Mouse (Mus musculus): ENCODE results near the gene Mien1. TPM values are rescaled to one million over a fixed set of nuclear protein-coding genes. Genes with fewer than 3 reads are reported as not detected.
A peak's percentile ranks its signal among the peaks of the same experiment; 100 is the strongest.

Mien1 gene
- total RNA-seq, 2 experiments from 2014 or later: 84.3 to 89.3 TPM

GRCm38 (mm10) chr11:98457367-98458120 is 18.8 kb upstream of the Mien1 start:
- TF ChIP-seq CTCF (conservative IDR thresholded peaks at IDR 0.05): peak; percentile 83
- peak; percentile 48 to 85 for DNase-seq (ENCODE audit: low spot score in 2 of 2)
- Histone ChIP-seq H3K4me3 (peak overlapping the region; percentile 60), H3K27ac (peak overlapping the region; percentile 69)

- Histone ChIP-seq H3K27ac (no peak overlapping the region; the same call in 1 of the 2 replicates), H3K4me3 (peak overlapping the region; percentile 60)
- TF ChIP-seq CTCF (conservative IDR thresholded peaks at IDR 0.05): no peak
- DNase-seq (ENCODE audit: low spot score in 2 of 2): no peak
Measured at GRCm38 (mm10) chr11:98456945-98457344, 18.2 kb upstream of the Mien1 start.

GRCm38 (mm10) chr11:98456545-98456944 is 17.8 kb upstream of the Mien1 start:
- no peak overlapping the region for H3K4me3 ChIP-seq
- no peak overlapping the region for H3K27ac ChIP-seq
- no peak for TF ChIP-seq CTCF (conservative IDR thresholded peaks at IDR 0.05)
- no peak for DNase-seq (ENCODE audit: low spot score in 2 of 2)

GRCm38 (mm10) chr11:98455484-98455883 is 16.7 kb upstream of the Mien1 start:
- peak; percentile 46 for TF ChIP-seq CTCF (conservative IDR thresholded peaks at IDR 0.05)

GRCm38 (mm10) chr11:98449921-98450771 is 11.4 kb upstream of the Mien1 start:
- no peak for TF ChIP-seq CTCF (conservative IDR thresholded peaks at IDR 0.05)
- Histone ChIP-seq H3K27ac (no peak overlapping the region), H3K4me3 (no peak overlapping the region)
- no peak for DNase-seq (ENCODE audit: low spot score in 2 of 2)

More at GRCm38 (mm10) chr11:98455484-98455883, 16.7 kb upstream of the Mien1 start:
- no peak for DNase-seq (ENCODE audit: low spot score in 2 of 2)
- no peak overlapping the region for H3K4me3 ChIP-seq
- no peak overlapping the region for H3K27ac ChIP-seq

- Histone ChIP-seq H3K27ac (no peak overlapping the region), H3K4me3 (no peak overlapping the region)
- no peak for TF ChIP-seq CTCF (conservative IDR thresholded peaks at IDR 0.05)
- no peak for DNase-seq (ENCODE audit: low spot score in 2 of 2)
Measured at GRCm38 (mm10) chr11:98449419-98449818, 10.6 kb upstream of the Mien1 start.

- Histone ChIP-seq H3K4me3 (no peak overlapping the region; the same call in 1 of the 2 replicates), H3K27ac (peak overlapping the region; percentile 36; the same call in 1 of the 2 replicates)
- no peak for TF ChIP-seq CTCF (conservative IDR thresholded peaks at IDR 0.05)
- no peak for DNase-seq (ENCODE audit: low spot score in 2 of 2)
Measured at GRCm38 (mm10) chr11:98448191-98448790, 9.5 kb upstream of the Mien1 start.

- peak overlapping the region; percentile 5; the same call in 1 of the 2 replicates for H3K4me3 ChIP-seq
Measured at GRCm38 (mm10) chr11:98447475-98447834, 8.7 kb upstream of the Mien1 start.

GRCm38 (mm10) chr11:98446562-98447474 is 8.0 kb upstream of the Mien1 start:
- Histone ChIP-seq H3K4me3 (peak overlapping the region; percentile 30; the same call in 1 of the 2 replicates), H3K27ac (peak overlapping the region; percentile 55; the same call in 1 of the 2 replicates)
- DNase-seq (ENCODE audit: low spot score in 2 of 2): no peak
- no peak for TF ChIP-seq CTCF (conservative IDR thresholded peaks at IDR 0.05)

More at GRCm38 (mm10) chr11:98447475-98447834, 8.7 kb upstream of the Mien1 start:
- H3K27ac ChIP-seq: peak overlapping the region; percentile 36; the same call in 1 of the 2 replicates
- DNase-seq (ENCODE audit: low spot score in 2 of 2): no peak
- TF ChIP-seq CTCF (conservative IDR thresholded peaks at IDR 0.05): no peak

- DNase-seq (ENCODE audit: low spot score in 2 of 2): no peak
- peak within 1 kb of the TSS; percentile 55; the same call in 1 of the 2 replicates for H3K27ac ChIP-seq
- no peak for TF ChIP-seq CTCF (conservative IDR thresholded peaks at IDR 0.05)
- peak within 1 kb of the TSS; percentile 30; the same call in 1 of the 2 replicates for H3K4me3 ChIP-seq
Measured at GRCm38 (mm10) chr11:98446213-98446561, 7.4 kb upstream of the Mien1 start, which contains the start of gene Grb7. Gene Grb7, plus strand, starts transcription at chr11:98446394.

- TF ChIP-seq CTCF (conservative IDR thresholded peaks at IDR 0.05): no peak
- H3K4me3 ChIP-seq: no peak overlapping the region
- no peak for DNase-seq (ENCODE audit: low spot score in 2 of 2)
- no peak overlapping the region for H3K27ac ChIP-seq
Measured at GRCm38 (mm10) chr11:98445679-98446078, 6.9 kb upstream of the Mien1 start.

- no peak overlapping the region for H3K27ac ChIP-seq
- no peak for TF ChIP-seq CTCF (conservative IDR thresholded peaks at IDR 0.05)
- H3K4me3 ChIP-seq: no peak overlapping the region
- DNase-seq (ENCODE audit: low spot score in 2 of 2): no peak
Measured at GRCm38 (mm10) chr11:98445238-98445637, 6.4 kb upstream of the Mien1 start.

Data from layer of hippocampus, adult 2 months (tissue).